Mouse (Mus musculus) gastrocnemius, postnatal 4 days (tissue): ENCODE data around the gene Hoxb4. TPM values are rescaled to one million over a fixed set of nuclear protein-coding genes. Genes with fewer than 3 reads are reported as not detected.

Experiments
- DNase-seq, 2 experiments: peaks; one replicate each; pipeline ENCODE4 v3.0.0; 2021 to 2022; ENCODE audit warnings: low spot score in 2 of 2, mixed read lengths in 2 of 2
- total RNA-seq, 2 experiments: library from RNA; stranded (reverse); gene quantifications; 2 replicates each; pipeline ENCODE4 v1.2.3; 2021

Hoxb4 gene
- total RNA-seq, 2 experiments from 2014 or later: 0.57 to 0.91 TPM

- DNase-seq: no peak
These were observed 20.0 kb upstream of the Hoxb4 start for GRCm38 (mm10) chr11:96297968-96298635.

DNA sequence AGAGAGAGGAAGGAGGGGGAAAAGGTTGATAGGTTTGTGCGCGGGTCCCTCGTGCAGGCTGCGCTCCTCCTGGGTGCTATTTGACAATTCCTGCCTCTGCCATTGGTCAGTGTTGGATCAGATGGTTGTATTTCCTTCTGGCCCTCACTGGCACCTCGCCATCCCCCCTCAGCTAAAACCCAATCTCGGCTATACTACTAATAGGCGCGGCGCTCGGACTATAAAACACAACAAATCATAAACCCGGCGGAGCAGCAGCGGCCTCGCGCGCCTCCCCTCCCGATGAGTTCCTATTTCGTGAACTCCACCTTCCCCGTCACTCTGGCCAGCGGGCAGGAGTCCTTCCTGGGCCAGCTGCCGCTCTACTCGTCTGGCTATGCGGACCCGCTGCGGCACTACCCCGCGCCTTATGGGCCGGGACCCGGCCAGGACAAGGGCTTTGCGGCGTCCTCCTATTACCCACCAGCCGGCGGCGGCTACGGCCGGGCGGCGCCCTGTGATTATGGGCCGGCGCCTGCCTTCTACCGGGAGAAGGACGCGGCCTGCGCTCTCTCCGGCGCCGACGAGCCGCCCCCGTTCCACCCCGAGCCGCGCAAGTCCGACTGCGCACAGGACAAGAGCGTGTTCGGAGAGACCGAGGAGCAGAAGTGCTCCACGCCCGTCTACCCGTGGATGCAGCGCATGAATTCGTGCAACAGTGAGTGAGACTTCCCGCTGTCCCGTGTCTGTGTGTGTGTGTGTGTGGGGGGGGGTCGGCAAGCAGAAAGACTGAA is 19.0 kb upstream of the Hoxb4 start:
- no peak for DNase-seq

DNA sequence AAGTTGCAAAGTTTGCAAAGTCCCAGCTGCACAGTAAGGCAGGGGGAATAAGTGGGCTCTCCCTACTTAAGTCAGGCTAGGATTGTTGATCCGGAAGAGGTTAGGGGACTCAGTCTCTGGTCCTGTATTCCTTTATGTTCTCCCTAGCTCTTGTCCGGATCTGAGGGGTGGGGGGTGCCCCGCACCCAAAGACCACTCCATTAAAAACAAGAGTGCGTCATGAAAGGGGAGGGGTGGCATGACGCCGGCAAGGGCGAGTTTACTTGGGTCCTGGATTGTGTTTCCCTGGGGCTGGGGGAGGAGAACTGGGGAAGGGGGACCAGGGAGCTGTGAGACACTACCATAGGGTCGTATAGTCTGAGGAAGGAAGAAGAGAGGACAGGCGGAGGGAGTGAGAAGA is 18.3 kb upstream of the Hoxb4 start:
- no peak for DNase-seq

- DNase-seq: no peak
These were observed 17.6 kb upstream of the Hoxb4 start for GRCm38 (mm10) chr11:96300354-96301063.

DNA sequence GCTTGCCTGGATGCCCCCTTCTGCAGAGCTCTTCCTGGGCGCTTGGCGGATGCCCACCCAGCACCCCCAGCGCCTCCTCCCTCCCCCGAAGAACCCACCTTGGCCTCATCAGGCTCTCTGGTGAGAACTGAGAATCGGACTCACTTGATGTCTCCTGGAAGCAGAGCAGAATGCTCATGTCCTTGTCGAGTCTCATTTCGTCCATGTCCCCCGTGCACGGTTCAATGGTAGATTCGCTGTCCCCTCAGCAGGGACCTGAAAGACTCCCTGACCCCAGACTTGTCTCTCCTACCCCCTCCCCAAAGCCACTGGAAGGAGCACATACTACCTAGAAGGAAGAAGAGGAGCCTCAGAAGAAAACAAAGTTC is 17.0 kb upstream of the Hoxb4 start:
- DNase-seq: no peak

DNA sequence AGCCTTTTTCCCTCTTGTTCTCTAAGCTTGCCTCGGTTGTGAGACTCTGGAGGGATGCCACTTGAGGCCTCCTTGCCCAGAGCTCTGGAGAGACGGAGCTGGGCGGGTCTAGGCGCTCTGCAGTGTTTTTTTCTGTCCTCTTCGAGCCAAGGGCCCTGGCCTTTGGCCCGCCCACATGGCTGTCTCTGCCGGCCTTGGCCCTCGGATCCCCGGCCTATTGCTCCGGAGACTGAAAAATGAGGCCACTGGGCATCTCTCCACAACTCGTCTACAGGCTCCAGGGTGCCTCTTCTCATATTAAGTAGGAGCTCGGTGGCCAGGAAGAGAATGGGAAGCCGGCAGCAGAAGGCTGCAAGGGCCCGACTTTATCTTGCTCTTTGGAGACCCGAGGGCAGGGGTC is 16.2 kb upstream of the Hoxb4 start:
- no peak for DNase-seq

GRCm38 (mm10) chr11:96302381-96303150 is 15.5 kb upstream of the Hoxb4 start:
- no peak for DNase-seq

GRCm38 (mm10) chr11:96303151-96304099 is 14.6 kb upstream of the Hoxb4 start, which contains the start of gene Hoxb5:
TSS of gene Hoxb5 (plus strand) at chr11:96303336.
- DNase-seq: peak; percentile 61 to 70

- no peak for DNase-seq
These were observed 13.5 kb upstream of the Hoxb4 start for GRCm38 (mm10) chr11:96304381-96305195.

- DNase-seq: no peak
These were observed 12.4 kb upstream of the Hoxb4 start for GRCm38 (mm10) chr11:96305505-96306182.

DNA sequence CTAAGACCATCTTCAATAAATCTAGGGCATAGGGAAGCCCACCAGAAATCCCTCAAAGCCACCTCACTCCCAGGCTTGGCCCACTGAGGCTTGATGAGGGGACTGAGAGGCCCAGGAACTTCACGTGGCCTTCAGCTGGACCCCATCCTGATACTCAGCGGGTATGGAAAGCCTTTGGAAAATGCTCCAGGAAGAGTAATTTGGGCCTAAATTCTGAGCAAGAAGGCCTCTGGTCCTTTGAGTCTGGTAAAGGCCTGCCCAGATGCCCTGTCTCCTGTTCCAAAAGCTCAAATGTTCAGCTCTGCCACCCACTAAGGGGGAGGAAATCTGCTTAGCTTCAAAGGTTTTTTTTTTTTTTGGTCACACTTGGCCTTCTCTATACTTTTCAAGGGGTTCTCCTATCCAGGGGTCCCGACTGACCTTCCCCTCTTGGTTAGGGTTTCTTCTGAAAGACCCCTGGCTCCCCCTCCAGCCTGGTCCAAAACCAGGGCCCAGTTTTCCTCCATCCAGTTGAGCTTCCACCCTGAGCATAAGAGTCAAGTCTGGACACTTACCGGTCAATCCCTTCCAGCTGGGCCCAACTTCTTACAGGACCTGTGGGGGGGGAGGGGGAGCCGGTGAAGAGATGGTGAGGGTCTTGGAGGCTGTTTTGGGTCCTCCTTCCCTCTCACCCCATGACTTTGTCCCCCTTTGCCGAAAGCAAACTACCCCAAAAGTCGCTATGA is 11.7 kb upstream of the Hoxb4 start:
- no peak for DNase-seq

DNA sequence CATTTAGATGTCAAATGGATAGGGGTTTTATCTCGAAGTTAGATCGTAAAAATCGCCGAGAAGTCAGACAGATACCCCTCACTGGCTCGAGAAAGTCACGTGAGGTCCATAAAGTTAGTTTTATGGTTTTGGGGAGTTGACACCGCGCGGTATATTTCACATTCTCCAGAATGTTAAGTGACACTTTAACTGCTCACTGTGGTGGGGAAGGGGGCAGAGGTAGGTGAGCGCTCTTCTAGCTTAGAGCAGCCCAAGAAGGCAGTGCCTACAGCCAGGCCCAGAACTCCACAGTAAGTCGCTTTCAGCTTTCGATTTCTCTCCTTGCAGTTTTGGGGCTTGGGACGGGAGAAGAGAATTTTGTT is 11.2 kb upstream of the Hoxb4 start:
- no peak for DNase-seq

GRCm38 (mm10) chr11:96308763-96309162 is 9.3 kb upstream of the Hoxb4 start:
- no peak for DNase-seq

GRCm38 (mm10) chr11:96309288-96309687 is 8.8 kb upstream of the Hoxb4 start:
- no peak for DNase-seq

GRCm38 (mm10) chr11:96310183-96310938 is 7.7 kb upstream of the Hoxb4 start:
- no peak for DNase-seq

- DNase-seq: no peak
These were observed 7.0 kb upstream of the Hoxb4 start for GRCm38 (mm10) chr11:96311097-96311496.
